Mouse (Mus musculus) layer of hippocampus, adult 9-10 months (tissue): ENCODE data around the gene Gon7.

ENCODE experiments used
- DNase-seq: peaks from one replicate; pipeline ENCODE4 v3.0.0; 2022; ENCODE audit warnings: low spot score

Gene Gon7

GRCm38 (mm10) chr12:102757689-102758402 lies at the start of gene Gon7, which contains the start of the genes Gm28051 and Ubr7:
TSS of gene Gon7 (minus strand) at chr12:102757803.
TSS of gene Gm28051 (minus strand) at chr12:102757765.
TSS of gene Ubr7 (plus strand) at chr12:102757967.
- DNase-seq: peak; percentile 83

GRCm38 (mm10) chr12:102799528-102799927 lies 41.9 kb upstream of the Gon7 start:
- DNase-seq: no peak

- DNase-seq: no peak
Measured at GRCm38 (mm10) chr12:102787927-102788326, 30.3 kb upstream of the Gon7 start.

- peak; percentile 13 for DNase-seq
Measured at GRCm38 (mm10) chr12:102785593-102785985, 28.0 kb upstream of the Gon7 start.

GRCm38 (mm10) chr12:102784899-102785592 lies 27.4 kb upstream of the Gon7 start:
- no peak for DNase-seq

- no peak for DNase-seq
Measured at GRCm38 (mm10) chr12:102782841-102783240, 25.2 kb upstream of the Gon7 start.

- no peak for DNase-seq
Measured at GRCm38 (mm10) chr12:102779452-102779851, 21.8 kb upstream of the Gon7 start.

GRCm38 (mm10) chr12:102778151-102778550 lies 20.5 kb upstream of the Gon7 start:
- DNase-seq: no peak

GRCm38 (mm10) chr12:102776035-102776434 lies 18.4 kb upstream of the Gon7 start:
- no peak for DNase-seq

- DNase-seq: no peak
Measured at GRCm38 (mm10) chr12:102772676-102773075, 15.1 kb upstream of the Gon7 start.

- DNase-seq: no peak
Measured at GRCm38 (mm10) chr12:102771601-102772000, 14.0 kb upstream of the Gon7 start.

GRCm38 (mm10) chr12:102769000-102769399 lies 11.4 kb upstream of the Gon7 start:
- no peak for DNase-seq

GRCm38 (mm10) chr12:102763696-102764095 lies 6.1 kb upstream of the Gon7 start:
- no peak for DNase-seq

- no peak for DNase-seq
Measured at GRCm38 (mm10) chr12:102761668-102762067, 4.1 kb upstream of the Gon7 start.

- no peak for DNase-seq
Measured at GRCm38 (mm10) chr12:102758936-102759335, 1.3 kb upstream of the Gon7 start.

GRCm38 (mm10) chr12:102758403-102758756 lies 777 bp upstream of the Gon7 start, which contains the start of gene Gm20604:
TSS of gene Gm20604 (minus strand) at chr12:102758672.
- no peak for DNase-seq

- no peak for DNase-seq
Measured at GRCm38 (mm10) chr12:102757055-102757688, 431 bp downstream of the Gon7 start.

GRCm38 (mm10) chr12:102756304-102756703 lies 1.3 kb downstream of the Gon7 start:
- no peak for DNase-seq

- no peak for DNase-seq
Measured at GRCm38 (mm10) chr12:102748256-102748655, 9.3 kb downstream of the Gon7 start.

- no peak for DNase-seq
Measured at GRCm38 (mm10) chr12:102744839-102745238, 12.8 kb downstream of the Gon7 start.

- no peak for DNase-seq
Measured at GRCm38 (mm10) chr12:102743589-102744574, 13.7 kb downstream of the Gon7 start, which contains the start of the genes Moap1 and Tmem251. TSS of gene Moap1 (minus strand) at chr12:102743661. TSS of gene Tmem251 (plus strand) at chr12:102743762.
